Mouse (Mus musculus): ENCODE results near the gene Ipo9. TPM values are rescaled to one million over a fixed set of nuclear protein-coding genes. Genes with fewer than 3 reads are reported as not detected.

Ipo9 gene
- polyA plus RNA-seq (2015; fragmentation: Nextera tagmentation; extraction: Ambion mirVana): 130 and 139 TPM in 2 replicates

GRCm38 (mm10) chr1:135429901-135430668, at the start of gene Ipo9:
TSS of gene Ipo9 (minus strand) at chr1:135430499.
- peak within 1 kb of the TSS; percentile 64 for H3K4me3 ChIP-seq (ENCODE audit: low read length)
- H3K9me3 ChIP-seq (ENCODE audit: low read length): no peaks in the 10 kb centered on the region
- H3K4me2 ChIP-seq (replicated peaks; ENCODE audit: low read depth, low read length): peak within 1 kb of the TSS; percentile 81
- H3K4me1 ChIP-seq (ENCODE audit: insufficient read depth, low read length): peaks cover 33% of the 10 kb centered on the region
- peak within 1 kb of the TSS; percentile 87 for H3K9ac ChIP-seq (replicated peaks; ENCODE audit: low read length)
- H3K36me3 ChIP-seq (ENCODE audit: insufficient read depth, low read length): peaks cover 10% of the 10 kb centered on the region
- WGBS: under 1% methylated on average over 65 of the region's 65 CpGs
- peak; percentile 96 for ATAC-seq (ENCODE audit: low FRiP score, low TSS enrichment)
- no peaks in the 10 kb centered on the region for H3K27me3 ChIP-seq (ENCODE audit: insufficient read depth, low read length)
- H3K27ac ChIP-seq (ENCODE audit: low read length): peak within 1 kb of the TSS; percentile 78

GRCm38 (mm10) chr1:135475571-135475895, 45.2 kb upstream of the Ipo9 start:
- Histone ChIP-seq H3K27ac (ENCODE audit: low read length) (peak overlapping the region; percentile 74), H3K4me3 (ENCODE audit: low read length) (no peak overlapping the region), H3K36me3 (ENCODE audit: insufficient read depth, low read length) (peaks cover 13% of the 10 kb centered on the region), H3K4me2 (replicated peaks; ENCODE audit: low read depth, low read length) (no peak overlapping the region), H3K4me1 (ENCODE audit: insufficient read depth, low read length) (peaks cover 33% of the 10 kb centered on the region), H3K9ac (replicated peaks; ENCODE audit: low read length) (no peak overlapping the region), H3K27me3 (ENCODE audit: insufficient read depth, low read length) (no peaks in the 10 kb centered on the region), H3K9me3 (ENCODE audit: low read length) (no peaks in the 10 kb centered on the region)
- WGBS: 74% methylated on average over 7 of the region's 7 CpGs
- peak; percentile 47; the same call in 1 of the 2 replicates for ATAC-seq (ENCODE audit: low FRiP score, low TSS enrichment)

- Histone ChIP-seq H3K9me3 (ENCODE audit: low read length) (no peaks in the 10 kb centered on the region), H3K4me3 (ENCODE audit: low read length) (no peak overlapping the region), H3K27ac (ENCODE audit: low read length) (peak overlapping the region; percentile 81), H3K4me1 (ENCODE audit: insufficient read depth, low read length) (peaks cover 33% of the 10 kb centered on the region), H3K36me3 (ENCODE audit: insufficient read depth, low read length) (peaks cover 18% of the 10 kb centered on the region), H3K27me3 (ENCODE audit: insufficient read depth, low read length) (no peaks in the 10 kb centered on the region), H3K4me2 (replicated peaks; ENCODE audit: low read depth, low read length) (no peak overlapping the region), H3K9ac (replicated peaks; ENCODE audit: low read length) (no peak overlapping the region)
- ATAC-seq (ENCODE audit: low FRiP score, low TSS enrichment): peak; percentile 60; the same call in 1 of the 2 replicates
- 42% methylated on average over 15 of the region's 15 CpGs for WGBS
Measured at GRCm38 (mm10) chr1:135474861-135475570, 44.7 kb upstream of the Ipo9 start.

GRCm38 (mm10) chr1:135472536-135472935, 42.2 kb upstream of the Ipo9 start:
- Histone ChIP-seq H3K4me2 (replicated peaks; ENCODE audit: low read depth, low read length) (no peak overlapping the region), H3K36me3 (ENCODE audit: insufficient read depth, low read length) (peaks cover 22% of the 10 kb centered on the region), H3K4me1 (ENCODE audit: insufficient read depth, low read length) (peaks cover 33% of the 10 kb centered on the region), H3K4me3 (ENCODE audit: low read length) (no peak overlapping the region), H3K9me3 (ENCODE audit: low read length) (no peaks in the 10 kb centered on the region), H3K27ac (ENCODE audit: low read length) (peak overlapping the region; percentile 34; the same call in 1 of the 2 replicates), H3K9ac (replicated peaks; ENCODE audit: low read length) (no peak overlapping the region), H3K27me3 (ENCODE audit: insufficient read depth, low read length) (no peaks in the 10 kb centered on the region)
- WGBS: 26% methylated on average over 5 of the region's 5 CpGs
- no peak for ATAC-seq (ENCODE audit: low FRiP score, low TSS enrichment)

GRCm38 (mm10) chr1:135471742-135472141, 41.4 kb upstream of the Ipo9 start:
- H3K4me1 ChIP-seq (ENCODE audit: insufficient read depth, low read length): peaks cover 33% of the 10 kb centered on the region
- ATAC-seq (ENCODE audit: low FRiP score, low TSS enrichment): no peak
- 87% methylated on average over 5 of the region's 5 CpGs for WGBS
- no peaks in the 10 kb centered on the region for H3K9me3 ChIP-seq (ENCODE audit: low read length)
- peaks cover 28% of the 10 kb centered on the region for H3K36me3 ChIP-seq (ENCODE audit: insufficient read depth, low read length)
- no peak overlapping the region for H3K27ac ChIP-seq (ENCODE audit: low read length)
- H3K4me2 ChIP-seq (replicated peaks; ENCODE audit: low read depth, low read length): no peak overlapping the region
- H3K27me3 ChIP-seq (ENCODE audit: insufficient read depth, low read length): no peaks in the 10 kb centered on the region
- H3K4me3 ChIP-seq (ENCODE audit: low read length): no peak overlapping the region
- no peak overlapping the region for H3K9ac ChIP-seq (replicated peaks; ENCODE audit: low read length)

GRCm38 (mm10) chr1:135470546-135470945, 40.2 kb upstream of the Ipo9 start:
- no peak for ATAC-seq (ENCODE audit: low FRiP score, low TSS enrichment)
- no peaks in the 10 kb centered on the region for H3K9me3 ChIP-seq (ENCODE audit: low read length)
- peaks cover 27% of the 10 kb centered on the region for H3K4me1 ChIP-seq (ENCODE audit: insufficient read depth, low read length)
- no peak overlapping the region for H3K4me2 ChIP-seq (replicated peaks; ENCODE audit: low read depth, low read length)
- H3K36me3 ChIP-seq (ENCODE audit: insufficient read depth, low read length): peaks cover 33% of the 10 kb centered on the region
- no peak overlapping the region for H3K9ac ChIP-seq (replicated peaks; ENCODE audit: low read length)
- H3K27ac ChIP-seq (ENCODE audit: low read length): no peak overlapping the region
- H3K4me3 ChIP-seq (ENCODE audit: low read length): no peak overlapping the region
- WGBS: 92% methylated on average over 13 of the region's 13 CpGs
- no peaks in the 10 kb centered on the region for H3K27me3 ChIP-seq (ENCODE audit: insufficient read depth, low read length)

GRCm38 (mm10) chr1:135467462-135467861, 37.2 kb upstream of the Ipo9 start:
- Histone ChIP-seq H3K9ac (replicated peaks; ENCODE audit: low read length) (no peak overlapping the region), H3K27ac (ENCODE audit: low read length) (no peak overlapping the region)

GRCm38 (mm10) chr1:135466935-135467334, 36.6 kb upstream of the Ipo9 start:
- no peaks in the 10 kb centered on the region for H3K27me3 ChIP-seq (ENCODE audit: insufficient read depth, low read length)
- no peak for ATAC-seq (ENCODE audit: low FRiP score, low TSS enrichment)
- H3K4me1 ChIP-seq (ENCODE audit: insufficient read depth, low read length): peaks cover 13% of the 10 kb centered on the region
- no peak overlapping the region for H3K4me3 ChIP-seq (ENCODE audit: low read length)
- H3K27ac ChIP-seq (ENCODE audit: low read length): no peak overlapping the region
- 53% methylated on average over 3 of the region's 3 CpGs for WGBS
- H3K9ac ChIP-seq (replicated peaks; ENCODE audit: low read length): no peak overlapping the region
- H3K9me3 ChIP-seq (ENCODE audit: low read length): no peaks in the 10 kb centered on the region
- peaks cover 38% of the 10 kb centered on the region for H3K36me3 ChIP-seq (ENCODE audit: insufficient read depth, low read length)
- H3K4me2 ChIP-seq (replicated peaks; ENCODE audit: low read depth, low read length): no peak overlapping the region

More at GRCm38 (mm10) chr1:135467462-135467861, 37.2 kb upstream of the Ipo9 start:
- Histone ChIP-seq H3K27me3 (ENCODE audit: insufficient read depth, low read length) (no peaks in the 10 kb centered on the region), H3K4me3 (ENCODE audit: low read length) (no peak overlapping the region), H3K4me1 (ENCODE audit: insufficient read depth, low read length) (peaks cover 13% of the 10 kb centered on the region), H3K36me3 (ENCODE audit: insufficient read depth, low read length) (peaks cover 38% of the 10 kb centered on the region), H3K9me3 (ENCODE audit: low read length) (no peaks in the 10 kb centered on the region), H3K4me2 (replicated peaks; ENCODE audit: low read depth, low read length) (no peak overlapping the region)
- ATAC-seq (ENCODE audit: low FRiP score, low TSS enrichment): no peak
- 85% methylated on average over 5 of the region's 5 CpGs for WGBS

- no peak overlapping the region for H3K9ac ChIP-seq (replicated peaks; ENCODE audit: low read length)
- peaks cover 16% of the 10 kb centered on the region for H3K4me1 ChIP-seq (ENCODE audit: insufficient read depth, low read length)
- H3K27ac ChIP-seq (ENCODE audit: low read length): no peak overlapping the region
- no peaks in the 10 kb centered on the region for H3K9me3 ChIP-seq (ENCODE audit: low read length)
- H3K36me3 ChIP-seq (ENCODE audit: insufficient read depth, low read length): peaks cover 28% of the 10 kb centered on the region
- no peak for ATAC-seq (ENCODE audit: low FRiP score, low TSS enrichment)
- no peaks in the 10 kb centered on the region for H3K27me3 ChIP-seq (ENCODE audit: insufficient read depth, low read length)
- H3K4me2 ChIP-seq (replicated peaks; ENCODE audit: low read depth, low read length): no peak overlapping the region
- 87% methylated on average over 19 of the region's 19 CpGs for WGBS
- no peak overlapping the region for H3K4me3 ChIP-seq (ENCODE audit: low read length)
Measured at GRCm38 (mm10) chr1:135465734-135466133, 35.4 kb upstream of the Ipo9 start.

GRCm38 (mm10) chr1:135462736-135463135, 32.4 kb upstream of the Ipo9 start:
- H3K36me3 ChIP-seq (ENCODE audit: insufficient read depth, low read length): peaks cover 36% of the 10 kb centered on the region

More at GRCm38 (mm10) chr1:135462736-135463135, 32.4 kb upstream of the Ipo9 start:
- Histone ChIP-seq H3K27ac (ENCODE audit: low read length) (peak overlapping the region; percentile 84), H3K9ac (replicated peaks; ENCODE audit: low read length) (no peak overlapping the region), H3K27me3 (ENCODE audit: insufficient read depth, low read length) (no peaks in the 10 kb centered on the region), H3K9me3 (ENCODE audit: low read length) (no peaks in the 10 kb centered on the region), H3K4me3 (ENCODE audit: low read length) (no peak overlapping the region), H3K4me1 (ENCODE audit: insufficient read depth, low read length) (peaks cover 16% of the 10 kb centered on the region), H3K4me2 (replicated peaks; ENCODE audit: low read depth, low read length) (no peak overlapping the region)
- 52% methylated on average over 8 of the region's 8 CpGs for WGBS
- ATAC-seq (ENCODE audit: low FRiP score, low TSS enrichment): no peak

Measured in kidney, embryonic 16.5 days (tissue).